Mouse (Mus musculus) lung, postnatal 14 days (tissue): Measurements from ENCODE around the gene Olfr378.

Source experiments
- DNase-seq: peaks from one replicate; pipeline ENCODE4 v3.0.0; 2021

Gene Olfr378

DNA sequence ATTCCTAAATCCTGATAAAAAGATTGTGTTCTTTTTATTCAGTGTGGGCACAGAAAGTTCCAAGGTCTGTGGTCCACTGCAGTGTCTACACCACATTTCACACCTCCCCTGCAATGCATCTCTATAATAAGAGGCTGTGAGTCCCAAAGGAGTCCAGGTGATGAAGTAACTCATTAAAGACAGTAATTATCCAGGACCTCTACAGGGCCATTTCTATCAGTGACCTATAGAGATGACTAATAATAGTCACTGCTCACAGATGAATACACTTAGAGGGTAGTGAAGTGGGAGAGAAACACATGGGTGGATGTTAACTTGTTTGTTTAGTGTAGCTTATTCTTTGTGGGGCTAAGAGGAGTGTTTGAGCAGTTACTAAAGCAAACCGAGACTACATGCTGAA lies at the start of gene Olfr378:
Olfr378 (minus strand) TSS at position 101 of the 400 bp plus-strand sequence.
- DNase-seq: no peak

GRCm38 (mm10) chr11:73457408-73457807 lies 29.1 kb upstream of the Olfr378 start, which contains the start of gene Olfr380:
TSS of gene Olfr380 (minus strand) at chr11:73457508.
- DNase-seq: no peak

GRCm38 (mm10) chr11:73399514-73399913 lies 28.8 kb downstream of the Olfr378 start, which contains the start of gene Olfr1:
TSS of gene Olfr1 (minus strand) at chr11:73399614.
- DNase-seq: no peak

DNA sequence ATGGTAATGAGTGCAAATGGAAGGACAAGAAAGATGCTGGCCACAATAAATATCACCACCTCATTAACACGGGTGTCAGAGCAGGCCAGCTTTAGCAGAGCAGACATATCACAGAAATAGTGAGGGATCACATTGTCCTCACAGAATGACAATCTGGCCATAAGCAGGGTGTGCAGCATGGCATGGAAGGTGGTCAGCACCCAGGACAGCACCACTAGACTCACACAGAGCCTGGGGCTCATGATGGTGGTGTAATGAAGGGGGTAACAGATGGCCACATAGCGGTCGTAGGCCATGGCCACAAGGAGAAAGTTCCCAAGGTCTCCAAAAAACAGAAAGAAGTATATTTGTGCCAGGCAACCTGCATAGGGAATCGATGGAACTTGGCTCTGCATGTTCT lies 32.9 kb downstream of the Olfr378 start:
- no peak for DNase-seq
